Mouse (Mus musculus) intestine, embryonic 14.5 days (tissue): Measurements from ENCODE around the gene Haspin. TPM values are rescaled to one million over a fixed set of nuclear protein-coding genes. Genes with fewer than 3 reads are reported as not detected.

Source experiments
- ATAC-seq: fragments of 200-750 bp; cut with Nextera tagmentation; replicated peaks from 2 replicates; pipeline ENCODE4 v1.8.0; 2017; ENCODE audit warnings: low read depth, moderate number of reproducible peaks, moderate TSS enrichment, moderate library complexity; ENCODE audit not compliant: low FRiP score, low TSS enrichment
- DNase-seq: peaks from one replicate; pipeline ENCODE4 v3.0.0-alpha.2; 2018; ENCODE audit warnings: low spot score
- H3K27ac ChIP-seq: fragments of 300-500 bp; sonication (generic); 2 replicates; pipeline ENCODE4 v1.5.1; 2014; ENCODE audit warnings: low read depth, mild to moderate bottlenecking, control low read depth
- H3K27me3 ChIP-seq: fragments of 300-500 bp; sonication (generic); replicated peaks from 2 replicates; pipeline ENCODE4 v1.6.1; 2014; ENCODE audit warnings: low read length, control low read depth; ENCODE audit not compliant: control insufficient read depth, insufficient read depth
- H3K36me3 ChIP-seq: fragments of 300-500 bp; sonication (generic); 2 replicates; pipeline ENCODE4 v1.6.1; 2014; ENCODE audit warnings: low read length, control low read depth; ENCODE audit not compliant: control insufficient read depth, insufficient read depth
- H3K4me1 ChIP-seq: fragments of 300-500 bp; sonication (generic); replicated peaks from 2 replicates; pipeline ENCODE4 v1.6.1; 2014; ENCODE audit warnings: low read length, control low read depth, mixed read lengths; ENCODE audit not compliant: control insufficient read depth, insufficient read depth
- H3K4me2 ChIP-seq: fragments of 300-500 bp; sonication (generic); 2 replicates; pipeline ENCODE4 v1.6.1; 2014; ENCODE audit warnings: low read length
- H3K4me3 ChIP-seq: fragments of 300-500 bp; sonication (generic); 2 replicates; pipeline ENCODE4 v1.5.1; 2014; ENCODE audit warnings: low read depth, low read length, control low read depth, mixed read lengths
- H3K9ac ChIP-seq: fragments of 300-500 bp; sonication (generic); 2 replicates; pipeline ENCODE4 v1.6.1; 2014; ENCODE audit warnings: mild to moderate bottlenecking, low read length
- H3K9me3 ChIP-seq: fragments of 300-500 bp; sonication (generic); 2 replicates; pipeline ENCODE4 v1.6.1; 2016; ENCODE audit warnings: low read length, control low read depth; ENCODE audit not compliant: control insufficient read depth
- WGBS: fragments of 180-500 bp; shearing (Covaris S2); extraction: QIAGEN DNeasy Blood & Tissue Kit; methylation state at CpG from one replicate; pipeline ENCODE4 v1.1.7; 2014; 5-methylcytosine and 5-hydroxymethylcytosine counted together
- polyA plus RNA-seq: library from polyadenylated mRNA; unstranded; fragments of >200 nt; fragmentation: Nextera tagmentation; extraction: Ambion mirVana; gene quantifications from 2 replicates; pipeline ENCODE4 v1.2.1, GENCODE M21; 2014

The Haspin gene
- polyA plus RNA-seq, 1 experiment from 2014 or later, result 16.0 TPM

- ATAC-seq, result no peak
- DNase-seq, result no peak
- Histone ChIP-seq H3K36me3 (no peaks in the 10 kb centered on the region), H3K9ac (no peak overlapping the region), H3K4me1 (no peaks in the 10 kb centered on the region), H3K27ac (no peak overlapping the region), H3K4me3 (no peak overlapping the region), H3K9me3 (no peaks in the 10 kb centered on the region), H3K27me3 (no peaks in the 10 kb centered on the region), H3K4me2 (no peak overlapping the region)
- WGBS, result 72% methylated on average over 4 of the region's 4 CpGs
Observed at GRCm38 (mm10) chr11:73101308-73101707, 36.8 kb downstream of the Haspin start.

- no peaks in the 10 kb centered on the region for H3K36me3 ChIP-seq
- no peaks in the 10 kb centered on the region for H3K27me3 ChIP-seq
- no peak for DNase-seq
- no peaks in the 10 kb centered on the region for H3K9me3 ChIP-seq
- H3K4me1 ChIP-seq, result no peaks in the 10 kb centered on the region
- H3K9ac ChIP-seq, result no peak overlapping the region
- ATAC-seq, result no peak
- no peak overlapping the region for H3K27ac ChIP-seq
- no peak overlapping the region for H3K4me3 ChIP-seq
- no peak overlapping the region for H3K4me2 ChIP-seq
- 72% methylated on average over 14 of the region's 14 CpGs for WGBS
Observed at GRCm38 (mm10) chr11:73099976-73100750, 37.9 kb downstream of the Haspin start.

DNA sequence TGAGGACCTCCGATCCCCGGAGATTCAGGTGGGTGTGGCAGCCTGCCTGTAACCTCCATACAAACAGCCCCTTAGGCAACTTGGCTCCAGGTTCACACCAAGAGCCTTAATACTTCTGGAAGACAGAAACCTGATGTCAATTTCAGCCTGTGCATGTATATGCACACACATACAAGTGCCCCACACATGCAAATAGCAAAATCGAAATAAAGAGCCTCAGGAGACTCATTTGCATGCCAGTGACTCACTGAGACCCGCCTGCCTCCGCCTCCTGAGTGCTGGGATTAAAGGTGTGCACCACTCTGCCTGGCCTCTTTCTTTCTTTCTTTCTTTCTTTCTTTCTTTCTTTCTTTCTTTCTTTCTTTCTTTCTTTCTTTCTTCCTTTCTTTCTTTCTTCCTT lies 39.2 kb downstream of the Haspin start:
- no peak overlapping the region for H3K9ac ChIP-seq
- ATAC-seq (no peak), DNase-seq (no peak)
- no peaks in the 10 kb centered on the region for H3K27me3 ChIP-seq
- H3K4me3 ChIP-seq, result no peak overlapping the region
- H3K4me1 ChIP-seq, result no peaks in the 10 kb centered on the region
- no peak overlapping the region for H3K27ac ChIP-seq
- no peaks in the 10 kb centered on the region for H3K9me3 ChIP-seq
- no peaks in the 10 kb centered on the region for H3K36me3 ChIP-seq
- no peak overlapping the region for H3K4me2 ChIP-seq
- 53% methylated on average over 5 of the region's 5 CpGs for WGBS

- DNase-seq, result no peak
- Histone ChIP-seq H3K4me3 (no peak overlapping the region), H3K36me3 (no peaks in the 10 kb centered on the region), H3K9me3 (no peaks in the 10 kb centered on the region), H3K27me3 (no peaks in the 10 kb centered on the region), H3K4me1 (no peaks in the 10 kb centered on the region), H3K4me2 (no peak overlapping the region), H3K9ac (no peak overlapping the region), H3K27ac (no peak overlapping the region)
- no peak for ATAC-seq
- WGBS, result 79% methylated on average over 11 of the region's 11 CpGs
Observed at GRCm38 (mm10) chr11:73094231-73094995, 43.7 kb downstream of the Haspin start.

GRCm38 (mm10) chr11:73092877-73093276 lies 45.2 kb downstream of the Haspin start:
- WGBS, result 72% methylated on average over 7 of the region's 7 CpGs
- DNase-seq, result no peak
- Histone ChIP-seq H3K4me2 (no peak overlapping the region), H3K9me3 (no peaks in the 10 kb centered on the region), H3K27ac (no peak overlapping the region), H3K4me1 (no peaks in the 10 kb centered on the region), H3K9ac (no peak overlapping the region), H3K36me3 (no peaks in the 10 kb centered on the region), H3K4me3 (no peak overlapping the region), H3K27me3 (no peaks in the 10 kb centered on the region)
- ATAC-seq, result no peak

GRCm38 (mm10) chr11:73092057-73092456 lies 46.0 kb downstream of the Haspin start:
- Histone ChIP-seq H3K27me3 (no peaks in the 10 kb centered on the region), H3K9ac (no peak overlapping the region), H3K27ac (no peak overlapping the region), H3K9me3 (no peaks in the 10 kb centered on the region), H3K36me3 (no peaks in the 10 kb centered on the region), H3K4me2 (no peak overlapping the region), H3K4me3 (no peak overlapping the region), H3K4me1 (no peaks in the 10 kb centered on the region)
- DNase-seq (no peak), ATAC-seq (no peak)
- WGBS, result 71% methylated on average over 4 of the region's 4 CpGs

DNA sequence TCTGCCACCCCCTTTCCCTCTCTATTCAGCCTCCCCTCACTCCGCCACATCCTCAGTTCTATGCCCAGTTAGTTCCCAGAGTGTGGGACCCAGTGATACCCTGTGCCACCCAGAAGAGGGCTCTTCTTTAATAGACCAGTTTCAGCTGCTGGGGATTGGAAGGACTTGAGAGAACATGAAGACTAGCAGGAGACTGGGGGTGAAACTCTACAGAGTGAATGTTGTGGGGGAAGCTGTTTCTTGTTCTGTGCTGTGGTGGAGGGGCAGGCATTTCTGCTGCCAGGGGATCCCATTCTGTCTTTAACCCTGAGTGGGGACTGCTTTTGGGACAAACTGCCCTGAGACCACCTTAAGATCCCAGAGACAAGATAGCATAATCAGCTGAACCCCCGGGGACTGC lies 47.3 kb downstream of the Haspin start:
- Histone ChIP-seq H3K9me3 (no peaks in the 10 kb centered on the region), H3K4me3 (no peak overlapping the region), H3K27ac (no peak overlapping the region), H3K9ac (no peak overlapping the region), H3K27me3 (no peaks in the 10 kb centered on the region), H3K4me2 (no peak overlapping the region), H3K36me3 (no peaks in the 10 kb centered on the region), H3K4me1 (no peaks in the 10 kb centered on the region)
- DNase-seq (no peak), ATAC-seq (no peak)
- 89% methylated on average over 2 of the region's 2 CpGs for WGBS

DNA sequence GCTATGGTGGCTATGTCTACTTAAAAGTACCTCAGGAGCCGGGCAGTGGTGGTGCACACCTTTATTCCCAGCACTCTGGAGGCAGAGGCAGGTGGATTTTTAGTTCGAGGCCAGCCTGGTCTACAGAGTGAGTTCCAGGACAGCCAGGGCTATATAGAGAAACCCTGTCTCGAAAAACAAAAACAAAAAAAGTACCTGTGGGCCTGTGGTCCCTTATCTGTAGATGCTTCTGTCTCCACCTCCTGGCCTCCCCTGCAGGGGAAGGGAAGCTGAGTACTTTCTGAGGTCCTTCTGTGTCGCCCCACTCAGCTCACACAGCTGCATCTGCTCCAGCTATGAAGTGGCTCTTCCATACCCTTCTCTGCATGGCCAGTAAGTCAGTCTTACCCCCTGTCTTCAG lies 47.8 kb downstream of the Haspin start, which contains the start of gene Itgae:
Gene Itgae, plus strand, starts transcription at position 301 of the 400 bp plus-strand sequence.
- 85% methylated on average over 4 of the region's 4 CpGs for WGBS
- H3K27me3 ChIP-seq, result no peaks in the 10 kb centered on the region
- H3K4me3 ChIP-seq, result no peak within 1 kb of the TSS
- DNase-seq (no peak), ATAC-seq (no peak)
- H3K27ac ChIP-seq, result no peak within 1 kb of the TSS
- H3K4me2 ChIP-seq, result no peak within 1 kb of the TSS
- no peaks in the 10 kb centered on the region for H3K36me3 ChIP-seq
- H3K9ac ChIP-seq, result no peak within 1 kb of the TSS
- no peaks in the 10 kb centered on the region for H3K9me3 ChIP-seq
- H3K4me1 ChIP-seq, result peaks cover 1% of the 10 kb centered on the region; the same call in 1 of the 2 replicates
